Mouse (Mus musculus): ENCODE results near the gene Hist2h2be. TPM values are rescaled to one million over a fixed set of nuclear protein-coding genes. Genes with fewer than 3 reads are reported as not detected.

Hist2h2be gene
- polyA plus RNA-seq, 1 experiment: 12.3 TPM

- TF ChIP-seq POLR2A (IDR thresholded peaks at IDR 0.05; ENCODE audit: borderline replicate concordance, extremely low read depth, insufficient read depth, insufficient read length, poor library complexity, severe bottlenecking) (no peak), CTCF (IDR thresholded peaks at IDR 0.05; ENCODE audit: borderline replicate concordance, extremely low read depth, insufficient read depth, insufficient read length) (no peak)
- DNase-seq (ENCODE audit: low read depth): no peak
These were observed 13.1 kb upstream of the Hist2h2be start for GRCm38 (mm10) chr3:96207819-96208218.

- no peak for TF ChIP-seq POLR2A (IDR thresholded peaks at IDR 0.05; ENCODE audit: borderline replicate concordance, extremely low read depth, insufficient read depth, insufficient read length, poor library complexity, severe bottlenecking)
- peak; percentile 16; the same call in 1 of the 2 replicates for TF ChIP-seq CTCF (IDR thresholded peaks at IDR 0.05; ENCODE audit: borderline replicate concordance, extremely low read depth, insufficient read depth, insufficient read length)
These were observed 11.7 kb upstream of the Hist2h2be start for GRCm38 (mm10) chr3:96209242-96209641.

GRCm38 (mm10) chr3:96219191-96219641, 1.7 kb upstream of the Hist2h2be start:
- no peak for DNase-seq (ENCODE audit: low read depth)

More at GRCm38 (mm10) chr3:96209242-96209641, 11.7 kb upstream of the Hist2h2be start:
- DNase-seq (ENCODE audit: low read depth): no peak

GRCm38 (mm10) chr3:96219661-96220130, 1.2 kb upstream of the Hist2h2be start, which contains the start of the genes Bola1 and Hist2h2ab:
TSS of gene Bola1 (minus strand) at chr3:96219709.
TSS of gene Hist2h2ab (plus strand) at chr3:96219865.
- peak; percentile 98 for DNase-seq (ENCODE audit: low read depth)
- peak; percentile 58 for TF ChIP-seq POLR2A (IDR thresholded peaks at IDR 0.05; ENCODE audit: borderline replicate concordance, extremely low read depth, insufficient read depth, insufficient read length, poor library complexity, severe bottlenecking)
- no peak for TF ChIP-seq CTCF (IDR thresholded peaks at IDR 0.05; ENCODE audit: borderline replicate concordance, extremely low read depth, insufficient read depth, insufficient read length)

More at GRCm38 (mm10) chr3:96219191-96219641, 1.7 kb upstream of the Hist2h2be start:
- no peak for TF ChIP-seq CTCF (IDR thresholded peaks at IDR 0.05; ENCODE audit: borderline replicate concordance, extremely low read depth, insufficient read depth, insufficient read length)
- TF ChIP-seq POLR2A (IDR thresholded peaks at IDR 0.05; ENCODE audit: borderline replicate concordance, extremely low read depth, insufficient read depth, insufficient read length, poor library complexity, severe bottlenecking): no peak

- peak; percentile 62 for DNase-seq (ENCODE audit: low read depth)
These were observed 671 bp upstream of the Hist2h2be start for GRCm38 (mm10) chr3:96220131-96220764.

- TF ChIP-seq POLR2A (IDR thresholded peaks at IDR 0.05; ENCODE audit: borderline replicate concordance, extremely low read depth, insufficient read depth, insufficient read length, poor library complexity, severe bottlenecking) (no peak), CTCF (IDR thresholded peaks at IDR 0.05; ENCODE audit: borderline replicate concordance, extremely low read depth, insufficient read depth, insufficient read length) (no peak)
- DNase-seq (ENCODE audit: low read depth): peak; percentile 43
These were observed 720 bp downstream of the Hist2h2be start for GRCm38 (mm10) chr3:96221640-96222038.

GRCm38 (mm10) chr3:96222774-96223173, 1.9 kb downstream of the Hist2h2be start:
- DNase-seq (ENCODE audit: low read depth): no peak
- TF ChIP-seq CTCF (IDR thresholded peaks at IDR 0.05; ENCODE audit: borderline replicate concordance, extremely low read depth, insufficient read depth, insufficient read length): no peak
- TF ChIP-seq POLR2A (IDR thresholded peaks at IDR 0.05; ENCODE audit: borderline replicate concordance, extremely low read depth, insufficient read depth, insufficient read length, poor library complexity, severe bottlenecking): no peak

GRCm38 (mm10) chr3:96225421-96225820, 4.5 kb downstream of the Hist2h2be start:
- DNase-seq (ENCODE audit: low read depth): no peak
- TF ChIP-seq POLR2A (IDR thresholded peaks at IDR 0.05; ENCODE audit: borderline replicate concordance, extremely low read depth, insufficient read depth, insufficient read length, poor library complexity, severe bottlenecking) (no peak), CTCF (IDR thresholded peaks at IDR 0.05; ENCODE audit: borderline replicate concordance, extremely low read depth, insufficient read depth, insufficient read length) (no peak)

- no peak for DNase-seq (ENCODE audit: low read depth)
- no peak for TF ChIP-seq POLR2A (IDR thresholded peaks at IDR 0.05; ENCODE audit: borderline replicate concordance, extremely low read depth, insufficient read depth, insufficient read length, poor library complexity, severe bottlenecking)
- no peak for TF ChIP-seq CTCF (IDR thresholded peaks at IDR 0.05; ENCODE audit: borderline replicate concordance, extremely low read depth, insufficient read depth, insufficient read length)
These were observed 6.1 kb downstream of the Hist2h2be start for GRCm38 (mm10) chr3:96226695-96227648.

GRCm38 (mm10) chr3:96228828-96229227, 7.9 kb downstream of the Hist2h2be start:
- no peak for DNase-seq (ENCODE audit: low read depth)
- TF ChIP-seq CTCF (IDR thresholded peaks at IDR 0.05; ENCODE audit: borderline replicate concordance, extremely low read depth, insufficient read depth, insufficient read length) (no peak), POLR2A (IDR thresholded peaks at IDR 0.05; ENCODE audit: borderline replicate concordance, extremely low read depth, insufficient read depth, insufficient read length, poor library complexity, severe bottlenecking) (no peak)

- TF ChIP-seq POLR2A (IDR thresholded peaks at IDR 0.05; ENCODE audit: borderline replicate concordance, extremely low read depth, insufficient read depth, insufficient read length, poor library complexity, severe bottlenecking): no peak
- TF ChIP-seq CTCF (IDR thresholded peaks at IDR 0.05; ENCODE audit: borderline replicate concordance, extremely low read depth, insufficient read depth, insufficient read length): no peak
- DNase-seq (ENCODE audit: low read depth): no peak
These were observed 9.5 kb downstream of the Hist2h2be start for GRCm38 (mm10) chr3:96230404-96230803.
